Mouse (Mus musculus) C2C12 (cell line): ENCODE results near the gene Ezr. TPM values are rescaled to one million over a fixed set of nuclear protein-coding genes. Genes with fewer than 3 reads are reported as not detected.

ENCODE experiments used
- H3K27me3 ChIP-seq: one replicate; pipeline ENCODE4 v1.6.1; 2011; ENCODE audit not compliant: control insufficient read depth, insufficient read depth, insufficient read length
- H3K36me3 ChIP-seq: one replicate; pipeline ENCODE4 v1.6.1; 2011; ENCODE audit not compliant: control insufficient read depth, insufficient read depth
- H3K4me3 ChIP-seq: one replicate; pipeline ENCODE4 v1.5.1; 2011; ENCODE audit warnings: mild to moderate bottlenecking, control low read depth; ENCODE audit not compliant: poor library complexity, insufficient read depth, severe bottlenecking
- H3K79me2 ChIP-seq: one replicate; pipeline ENCODE4 v1.6.1; 2011; ENCODE audit not compliant: control insufficient read depth, insufficient read depth
- H3K79me3 ChIP-seq: one replicate; pipeline ENCODE4 v1.6.1; 2011; ENCODE audit warnings: low read depth, control low read depth
- H3ac ChIP-seq: one replicate; pipeline ENCODE3; 2011; ENCODE audit warnings: low read depth; ENCODE audit not compliant: control insufficient read depth, insufficient read length
- CEBPB ChIP-seq: IDR thresholded peaks from one replicate; pipeline ENCODE4 v1.6.1; 2011; ENCODE audit warnings: low read depth, mild to moderate bottlenecking, control low read depth, moderate library complexity
- CTCF ChIP-seq: IDR thresholded peaks from one replicate; pipeline ENCODE4 v1.5.1; 2011; ENCODE audit not compliant: control insufficient read depth, insufficient read depth, insufficient read length
- FOSL1 ChIP-seq: IDR thresholded peaks from one replicate; pipeline ENCODE4 v1.8.0; 2011; ENCODE audit warnings: mild to moderate bottlenecking, low read length; ENCODE audit not compliant: poor library complexity, insufficient read depth, severe bottlenecking
- MAX ChIP-seq: IDR thresholded peaks from one replicate; pipeline ENCODE4 v1.6.1; 2011; ENCODE audit warnings: mild to moderate bottlenecking, control low read depth
- MYOD1 ChIP-seq: IDR thresholded peaks from one replicate; pipeline ENCODE4 v1.6.1; 2011; ENCODE audit warnings: low read depth; ENCODE audit not compliant: control insufficient read depth, insufficient read length
- MYOG ChIP-seq: IDR thresholded peaks from one replicate; pipeline ENCODE4 v1.6.1; 2011; ENCODE audit not compliant: control insufficient read depth, insufficient read length; ENCODE audit errors: extremely low read depth
- USF1 ChIP-seq: IDR thresholded peaks from one replicate; pipeline ENCODE4 v1.6.1; 2011; ENCODE audit warnings: low read depth, mild to moderate bottlenecking, control low read depth, moderate library complexity
- polyA plus RNA-seq: library from polyadenylated mRNA; unstranded; fragments of >200 nt; fragmentation: generic; extraction: Trizol; gene quantifications from one replicate; pipeline ENCODE4 v1.2.1, GENCODE M21; 2012; ENCODE audit warnings: missing spikeins

Ezr gene
- polyA plus RNA-seq, 1 experiment = 78.7 TPM

DNA sequence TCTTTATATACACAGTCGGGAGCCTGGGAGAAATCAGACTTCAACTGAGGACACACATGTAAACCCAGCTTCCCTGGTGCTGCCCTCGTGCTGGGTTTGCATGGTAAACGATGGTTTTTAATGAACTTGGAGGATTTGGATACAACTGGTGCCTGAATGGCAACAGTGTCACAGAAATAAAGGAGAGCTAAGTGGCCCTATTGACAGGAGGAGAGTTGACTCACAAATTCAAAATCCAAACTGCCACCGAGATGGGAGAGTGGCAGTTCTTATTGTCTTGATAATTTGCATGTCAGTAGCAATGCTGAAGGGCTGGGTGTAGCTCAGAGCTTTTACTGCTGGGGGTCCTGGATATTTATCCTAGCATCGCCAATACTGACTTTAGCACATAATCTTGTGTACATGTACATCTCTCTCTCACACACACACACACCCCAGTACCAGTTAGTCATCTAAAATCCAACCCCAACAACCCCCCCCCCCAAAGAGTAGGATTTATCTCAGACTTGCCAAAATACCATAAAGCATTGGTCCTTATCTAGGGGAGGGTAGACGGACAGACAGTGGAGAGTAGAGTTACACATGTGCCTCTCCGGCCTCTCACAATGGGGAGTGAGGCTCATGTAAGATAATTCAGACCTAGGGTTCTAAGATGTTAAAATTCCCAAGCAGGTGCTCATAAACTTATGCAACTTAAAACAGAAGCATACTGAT is 18.9 kb downstream of the Ezr start:
- H3K27me3 ChIP-seq = no peaks in the 10 kb centered on the region
- H3K79me3 ChIP-seq = peaks cover 79% of the 10 kb centered on the region
- H3ac ChIP-seq = no peak overlapping the region
- H3K36me3 ChIP-seq = peaks cover 16% of the 10 kb centered on the region
- H3K4me3 ChIP-seq = no peak overlapping the region
- TF ChIP-seq USF1 (no peak), MYOG (no peak), CEBPB (no peak), CTCF (no peak), FOSL1 (no peak), MYOD1 (no peak), MAX (no peak)
- H3K79me2 ChIP-seq = peaks cover 98% of the 10 kb centered on the region

DNA sequence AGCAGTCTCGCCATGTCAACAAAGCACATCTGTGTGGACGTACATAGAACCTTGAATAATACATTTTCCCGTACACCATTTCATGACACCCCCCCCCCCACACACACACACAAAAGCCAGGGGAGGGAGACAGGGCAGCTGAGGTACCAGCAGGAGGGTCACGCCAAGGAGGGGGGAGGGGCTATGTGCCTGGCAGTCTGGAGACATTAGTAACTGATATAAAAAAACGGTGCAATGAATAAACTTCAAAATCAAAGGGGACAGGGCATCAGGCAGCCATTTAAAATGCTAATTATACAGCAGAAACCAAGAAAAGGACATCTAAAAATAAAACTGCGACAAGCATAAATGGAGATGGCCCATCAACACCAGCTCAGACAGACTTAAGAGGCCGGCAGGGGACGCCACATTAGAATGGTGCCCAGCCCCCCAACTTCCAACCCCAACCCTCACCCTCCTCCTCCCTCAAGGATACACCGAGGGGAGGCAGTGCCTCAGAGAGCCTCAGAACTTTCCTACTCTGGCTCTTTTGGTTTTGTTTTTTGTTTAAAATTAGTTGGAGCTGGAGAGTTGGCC is 22.8 kb downstream of the Ezr start:
- Histone ChIP-seq H3K27me3 (no peaks in the 10 kb centered on the region), H3ac (no peak overlapping the region), H3K79me3 (peaks cover 41% of the 10 kb centered on the region), H3K79me2 (peaks cover 60% of the 10 kb centered on the region), H3K4me3 (no peak overlapping the region), H3K36me3 (peaks cover 32% of the 10 kb centered on the region)
- TF ChIP-seq FOSL1 (no peak), CTCF (no peak), MYOD1 (no peak), USF1 (no peak), CEBPB (no peak), MYOG (no peak), MAX (no peak)

GRCm38 (mm10) chr17:6758845-6759244 is 23.7 kb downstream of the Ezr start:
- Histone ChIP-seq H3K4me3 (no peak overlapping the region), H3K79me2 (peaks cover 50% of the 10 kb centered on the region), H3ac (no peak overlapping the region), H3K27me3 (no peaks in the 10 kb centered on the region), H3K79me3 (peaks cover 34% of the 10 kb centered on the region), H3K36me3 (peaks cover 41% of the 10 kb centered on the region)
- TF ChIP-seq CTCF = no peak
- no peak for TF ChIP-seq USF1
- TF ChIP-seq MYOD1 = no peak
- TF ChIP-seq FOSL1 = no peak
- TF ChIP-seq CEBPB = no peak
- TF ChIP-seq MYOG = no peak
- no peak for TF ChIP-seq MAX

- no peak overlapping the region for H3K4me3 ChIP-seq
- H3K36me3 ChIP-seq = peaks cover 45% of the 10 kb centered on the region
- TF ChIP-seq USF1 (no peak), MYOD1 (no peak), CTCF (no peak), MYOG (no peak), CEBPB (no peak), FOSL1 (no peak), MAX (no peak)
- no peaks in the 10 kb centered on the region for H3K27me3 ChIP-seq
- peaks cover 41% of the 10 kb centered on the region for H3K79me2 ChIP-seq
- H3K79me3 ChIP-seq = peaks cover 25% of the 10 kb centered on the region
- no peak overlapping the region for H3ac ChIP-seq
Measured at GRCm38 (mm10) chr17:6757902-6758301, 24.7 kb downstream of the Ezr start.

DNA sequence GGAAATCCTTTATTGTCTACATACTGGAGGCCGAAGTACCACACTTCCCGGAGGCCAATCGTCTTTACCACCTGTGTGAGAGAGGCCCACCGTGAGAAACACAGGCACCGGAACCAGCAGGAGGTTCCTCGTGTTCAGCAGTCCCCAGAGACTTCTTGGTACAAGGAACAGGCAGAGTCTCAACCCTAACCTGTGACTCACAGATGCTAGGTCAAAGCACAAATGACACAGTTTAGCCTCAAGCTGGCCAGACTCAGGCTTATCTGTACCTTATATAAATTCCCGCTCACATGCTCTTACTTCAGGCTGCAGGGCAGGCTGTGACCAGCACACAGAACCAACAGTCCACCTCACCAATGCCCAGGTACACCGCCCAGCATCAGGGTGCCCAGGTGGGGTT is 26.7 kb downstream of the Ezr start:
- H3K79me3 ChIP-seq = peaks cover 10% of the 10 kb centered on the region
- H3K79me2 ChIP-seq = peaks cover 21% of the 10 kb centered on the region
- TF ChIP-seq CTCF = no peak
- TF ChIP-seq MYOD1 = no peak
- TF ChIP-seq FOSL1 = no peak
- no peak for TF ChIP-seq MYOG
- no peak overlapping the region for H3K4me3 ChIP-seq
- H3K27me3 ChIP-seq = no peaks in the 10 kb centered on the region
- H3ac ChIP-seq = no peak overlapping the region
- H3K36me3 ChIP-seq = peaks cover 65% of the 10 kb centered on the region

DNA sequence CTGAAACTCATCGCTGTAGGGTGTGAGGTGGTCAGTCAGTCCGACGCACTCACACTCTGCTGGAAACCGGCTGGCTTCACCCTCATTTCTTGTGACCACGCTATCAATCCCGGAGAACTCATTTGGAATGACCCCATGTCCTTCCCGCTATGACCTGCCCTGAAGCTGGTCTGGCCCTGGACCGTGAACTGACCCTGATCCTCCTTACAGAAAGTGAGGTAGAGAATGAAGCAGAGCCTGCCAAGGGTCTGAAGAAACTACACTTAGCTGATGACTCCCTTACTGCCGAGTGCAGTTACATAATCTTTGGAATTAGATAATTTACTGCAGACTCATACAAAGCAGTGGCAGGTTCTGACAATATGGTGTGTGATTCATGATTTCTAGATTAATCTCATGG is 27.4 kb downstream of the Ezr start:
- Histone ChIP-seq H3K79me2 (peaks cover 14% of the 10 kb centered on the region), H3K27me3 (no peaks in the 10 kb centered on the region), H3K79me3 (peaks cover 5% of the 10 kb centered on the region), H3K4me3 (no peak overlapping the region), H3ac (no peak overlapping the region), H3K36me3 (peaks cover 72% of the 10 kb centered on the region)
- TF ChIP-seq FOSL1 = no peak
- TF ChIP-seq MYOG = no peak
- no peak for TF ChIP-seq USF1
- TF ChIP-seq CEBPB = no peak
- no peak for TF ChIP-seq CTCF
- no peak for TF ChIP-seq MAX
- no peak for TF ChIP-seq MYOD1
